Mouse (Mus musculus) lung, adult 2 months (tissue): ENCODE results near the gene Pkp4.

Source experiments
- CTCF ChIP-seq: fragments of 200-500 bp; IDR thresholded peaks from 2 replicates; pipeline ENCODE4 v1.5.1; 2011; ENCODE audit warnings: mild to moderate bottlenecking, low read length, control low read depth; ENCODE audit not compliant: insufficient read depth
- POLR2A ChIP-seq: fragments of 200-500 bp; IDR thresholded peaks from 2 replicates; pipeline ENCODE4 v1.6.1; 2011; ENCODE audit warnings: low read depth, mild to moderate bottlenecking, control low read depth, low read length, borderline replicate concordance; ENCODE audit errors: extremely low read depth

DNA sequence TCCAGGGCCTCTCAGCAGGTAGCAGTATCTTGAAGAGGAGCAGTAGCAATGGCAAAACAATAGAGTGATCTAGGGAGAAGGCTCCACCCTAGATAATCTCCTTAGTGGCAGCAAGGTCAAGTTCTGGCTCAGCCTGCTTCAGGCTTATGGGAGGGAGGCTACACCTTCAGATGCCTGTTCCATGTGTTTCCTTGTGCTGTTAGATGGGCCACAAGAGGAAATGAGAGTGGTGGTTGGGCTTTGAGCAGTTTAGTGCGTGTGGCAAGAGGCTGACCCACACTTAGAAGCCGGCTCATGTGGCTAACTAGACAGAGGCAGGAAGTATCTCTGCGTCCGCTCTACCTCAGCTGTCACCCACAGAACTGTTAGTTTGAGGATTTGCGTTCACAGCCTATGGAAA, 70.9 kb downstream of the Pkp4 start:
- TF ChIP-seq CTCF: no peak
- TF ChIP-seq POLR2A: no peak
